Mouse (Mus musculus) E14TG2a.4 (cell line): ENCODE data around the gene Prkci.
A peak's percentile ranks its signal among the peaks of the same experiment; 100 is the strongest.

Experiments used
- H3K27me3 ChIP-seq: 2 replicates; pipeline ENCODE4 v1.6.1; 2014; ENCODE audit warnings: low read length, control low read depth; ENCODE audit not compliant: insufficient read depth
- H3K36me3 ChIP-seq: 2 replicates; pipeline ENCODE4 v1.6.1; 2014; ENCODE audit warnings: low read length, control low read depth; ENCODE audit not compliant: insufficient read depth
- H3K4me1 ChIP-seq: replicated peaks from 2 replicates; pipeline ENCODE4 v1.6.1; 2014; ENCODE audit warnings: low read depth, low read length, control low read depth
- H3K4me3 ChIP-seq: replicated peaks from 2 replicates; pipeline ENCODE4 v1.5.1; 2014; ENCODE audit warnings: mild to moderate bottlenecking, low read length
- H3K9me3 ChIP-seq: 2 replicates; pipeline ENCODE4 v1.6.1; 2014; ENCODE audit warnings: low read length, control low read depth
- CTCF ChIP-seq: conservative IDR thresholded peaks from 2 replicates; pipeline ENCODE4 v1.5.1; 2014; ENCODE audit warnings: low read length
- NANOG ChIP-seq: IDR thresholded peaks from 2 replicates; pipeline ENCODE4 v1.6.1; 2014; ENCODE audit warnings: borderline replicate concordance, low read length, mixed read lengths
- POU5F1 ChIP-seq: IDR thresholded peaks from 2 replicates; pipeline ENCODE4 v1.6.1; 2014; ENCODE audit warnings: low read length, borderline replicate concordance

Gene Prkci

GRCm38 (mm10) chr3:31089956-31090355 lies 94.4 kb downstream of the Prkci start:
- TF ChIP-seq CTCF (no peak), NANOG (no peak), POU5F1 (no peak)
- no peaks in the 10 kb centered on the region for H3K36me3 ChIP-seq
- no peaks in the 10 kb centered on the region for H3K9me3 ChIP-seq
- H3K4me1 ChIP-seq, result peaks cover 77% of the 10 kb centered on the region
- no peaks in the 10 kb centered on the region for H3K27me3 ChIP-seq
- H3K4me3 ChIP-seq, result peak overlapping the region; percentile 33; the same call in 1 of the 2 replicates

GRCm38 (mm10) chr3:31093196-31093595 lies 97.6 kb downstream of the Prkci start:
- no peaks in the 10 kb centered on the region for H3K9me3 ChIP-seq
- peaks cover 66% of the 10 kb centered on the region for H3K4me1 ChIP-seq
- peaks cover 14% of the 10 kb centered on the region for H3K36me3 ChIP-seq
- H3K4me3 ChIP-seq, result peak overlapping the region; percentile 79
- H3K27me3 ChIP-seq, result no peaks in the 10 kb centered on the region
- no peak for TF ChIP-seq CTCF
- no peak for TF ChIP-seq POU5F1
- TF ChIP-seq NANOG, result no peak

GRCm38 (mm10) chr3:31093627-31094351 lies 98.2 kb downstream of the Prkci start:
- H3K36me3 ChIP-seq, result peaks cover 20% of the 10 kb centered on the region
- peaks cover 66% of the 10 kb centered on the region for H3K4me1 ChIP-seq
- peak overlapping the region; percentile 79 for H3K4me3 ChIP-seq
- TF ChIP-seq CTCF (no peak), NANOG (no peak), POU5F1 (no peak)
- H3K9me3 ChIP-seq, result no peaks in the 10 kb centered on the region
- no peaks in the 10 kb centered on the region for H3K27me3 ChIP-seq

- TF ChIP-seq CTCF (no peak), POU5F1 (no peak), NANOG (no peak)
- Histone ChIP-seq H3K27me3 (no peaks in the 10 kb centered on the region), H3K36me3 (peaks cover 27% of the 10 kb centered on the region), H3K9me3 (no peaks in the 10 kb centered on the region), H3K4me3 (peak within 1 kb of the TSS; percentile 99), H3K4me1 (peaks cover 71% of the 10 kb centered on the region)
Observed at GRCm38 (mm10) chr3:31094531-31095178, 99.1 kb downstream of the Prkci start, which contains the start of gene Skil. Gene Skil, plus strand, starts transcription at chr3:31095058.

GRCm38 (mm10) chr3:31095179-31095490 lies 99.6 kb downstream of the Prkci start:
- H3K36me3 ChIP-seq, result peaks cover 31% of the 10 kb centered on the region

GRCm38 (mm10) chr3:31095491-31096154 lies 100.1 kb downstream of the Prkci start:
- Histone ChIP-seq H3K4me1 (peaks cover 72% of the 10 kb centered on the region), H3K9me3 (no peaks in the 10 kb centered on the region), H3K36me3 (peaks cover 36% of the 10 kb centered on the region), H3K4me3 (peak overlapping the region; percentile 99), H3K27me3 (no peaks in the 10 kb centered on the region)
- TF ChIP-seq POU5F1 (no peak), CTCF (no peak), NANOG (no peak)

More at GRCm38 (mm10) chr3:31095179-31095490, 99.6 kb downstream of the Prkci start:
- Histone ChIP-seq H3K4me3 (peak overlapping the region; percentile 99), H3K9me3 (no peaks in the 10 kb centered on the region), H3K27me3 (no peaks in the 10 kb centered on the region), H3K4me1 (peaks cover 72% of the 10 kb centered on the region)
- no peak for TF ChIP-seq CTCF

GRCm38 (mm10) chr3:31096155-31097101 lies 100.9 kb downstream of the Prkci start:
- Histone ChIP-seq H3K9me3 (no peaks in the 10 kb centered on the region), H3K27me3 (no peaks in the 10 kb centered on the region), H3K36me3 (peaks cover 44% of the 10 kb centered on the region), H3K4me3 (peak overlapping the region; percentile 99), H3K4me1 (peaks cover 72% of the 10 kb centered on the region)
- TF ChIP-seq POU5F1 (no peak), NANOG (no peak), CTCF (no peak)

GRCm38 (mm10) chr3:31097102-31097720 lies 101.7 kb downstream of the Prkci start:
- Histone ChIP-seq H3K4me3 (peak overlapping the region; percentile 99), H3K36me3 (peaks cover 52% of the 10 kb centered on the region), H3K27me3 (no peaks in the 10 kb centered on the region), H3K4me1 (peaks cover 72% of the 10 kb centered on the region), H3K9me3 (no peaks in the 10 kb centered on the region)
- TF ChIP-seq NANOG (no peak), CTCF (no peak), POU5F1 (no peak)
